Mouse (Mus musculus): Measurements from ENCODE around the gene Gpatch8. TPM values are rescaled to one million over a fixed set of nuclear protein-coding genes. Genes with fewer than 3 reads are reported as not detected.

Gene Gpatch8
- polyA plus RNA-seq, 1 experiment from 2014 or later, result 86.1 TPM

DNA sequence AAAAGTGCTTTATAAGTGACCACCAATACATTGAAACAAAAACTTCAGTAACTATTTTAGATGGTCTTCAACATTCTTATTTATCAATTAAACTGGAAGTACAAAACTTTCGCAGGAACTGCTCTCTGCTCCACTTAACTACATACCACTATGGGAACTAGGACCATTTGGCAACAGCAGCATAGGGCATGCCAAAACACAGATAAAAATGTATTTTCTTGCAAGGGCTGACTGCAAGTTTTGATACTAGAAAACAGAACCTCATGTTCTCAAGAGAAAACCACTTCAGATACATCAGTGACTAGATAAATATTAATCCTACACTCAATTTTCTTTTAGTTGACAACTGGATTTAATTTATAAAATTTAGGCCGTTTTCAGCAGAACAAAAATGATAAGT lies 22.1 kb downstream of the Gpatch8 start:
- Histone ChIP-seq H3K4me3 (no peak overlapping the region), H3K4me2 (no peak overlapping the region), H3K9ac (no peak overlapping the region), H3K36me3 (peaks cover 12% of the 10 kb centered on the region), H3K27ac (no peak overlapping the region), H3K4me1 (replicated peaks) (no peaks in the 10 kb centered on the region; the same call in 1 of the 2 replicates), H3K9me3 (no peaks in the 10 kb centered on the region), H3K27me3 (no peaks in the 10 kb centered on the region)
- no peak for ATAC-seq (ENCODE audit: low FRiP score)
- WGBS, result 91% methylated on average over 2 of the region's 2 CpGs

GRCm38 (mm10) chr11:102531425-102531824 lies 24.8 kb downstream of the Gpatch8 start:
- H3K27me3 ChIP-seq, result no peaks in the 10 kb centered on the region
- no peak overlapping the region for H3K27ac ChIP-seq
- no peak overlapping the region for H3K4me2 ChIP-seq
- no peak overlapping the region for H3K4me3 ChIP-seq
- peaks cover 5% of the 10 kb centered on the region for H3K4me1 ChIP-seq (replicated peaks)
- H3K9ac ChIP-seq, result no peak overlapping the region
- no peak for ATAC-seq (ENCODE audit: low FRiP score)
- no peaks in the 10 kb centered on the region for H3K9me3 ChIP-seq
- peaks cover 8% of the 10 kb centered on the region; the same call in 1 of the 2 replicates for H3K36me3 ChIP-seq
- 49% methylated on average over 5 of the region's 5 CpGs for WGBS

- 100% methylated on average over 1 of the region's 1 CpGs for WGBS
Measured at GRCm38 (mm10) chr11:102514793-102515424, 41.3 kb downstream of the Gpatch8 start.

DNA sequence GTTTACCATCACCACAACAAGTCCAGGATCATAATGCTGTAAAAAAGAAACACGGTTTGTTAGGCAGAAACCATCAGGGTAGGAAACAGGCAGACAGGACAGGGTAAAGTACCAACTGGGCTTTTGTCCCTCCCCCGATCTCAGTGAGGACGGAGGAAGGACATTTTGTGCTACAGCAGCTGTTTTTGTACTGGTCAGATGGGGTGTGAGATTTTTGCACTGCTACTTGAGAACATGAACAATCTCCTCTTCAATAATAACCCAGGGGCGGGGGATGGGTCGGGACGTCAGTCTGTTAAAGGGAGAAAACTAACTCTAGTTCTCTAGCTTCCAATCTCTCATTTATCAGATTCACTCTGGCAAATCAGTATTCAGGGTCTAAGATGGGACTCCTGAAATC lies 46.0 kb downstream of the Gpatch8 start:
- WGBS, result 67% methylated on average over 6 of the region's 6 CpGs
- H3K9ac ChIP-seq, result no peak overlapping the region
- no peak overlapping the region for H3K4me3 ChIP-seq
- no peaks in the 10 kb centered on the region for H3K27me3 ChIP-seq
- H3K4me2 ChIP-seq, result no peak overlapping the region
- H3K4me1 ChIP-seq (replicated peaks), result no peaks in the 10 kb centered on the region
- no peak overlapping the region for H3K27ac ChIP-seq
- H3K9me3 ChIP-seq, result no peaks in the 10 kb centered on the region
- H3K36me3 ChIP-seq, result peaks cover 16% of the 10 kb centered on the region
- no peak for ATAC-seq (ENCODE audit: low FRiP score)

More at GRCm38 (mm10) chr11:102514793-102515424, 41.3 kb downstream of the Gpatch8 start:
- no peaks in the 10 kb centered on the region for H3K27me3 ChIP-seq
- no peak overlapping the region for H3K4me2 ChIP-seq
- no peak overlapping the region for H3K27ac ChIP-seq
- peaks cover 9% of the 10 kb centered on the region for H3K36me3 ChIP-seq
- ATAC-seq (ENCODE audit: low FRiP score), result no peak
- no peaks in the 10 kb centered on the region for H3K9me3 ChIP-seq
- H3K4me1 ChIP-seq (replicated peaks), result no peaks in the 10 kb centered on the region
- H3K4me3 ChIP-seq, result no peak overlapping the region
- no peak overlapping the region for H3K9ac ChIP-seq

DNA sequence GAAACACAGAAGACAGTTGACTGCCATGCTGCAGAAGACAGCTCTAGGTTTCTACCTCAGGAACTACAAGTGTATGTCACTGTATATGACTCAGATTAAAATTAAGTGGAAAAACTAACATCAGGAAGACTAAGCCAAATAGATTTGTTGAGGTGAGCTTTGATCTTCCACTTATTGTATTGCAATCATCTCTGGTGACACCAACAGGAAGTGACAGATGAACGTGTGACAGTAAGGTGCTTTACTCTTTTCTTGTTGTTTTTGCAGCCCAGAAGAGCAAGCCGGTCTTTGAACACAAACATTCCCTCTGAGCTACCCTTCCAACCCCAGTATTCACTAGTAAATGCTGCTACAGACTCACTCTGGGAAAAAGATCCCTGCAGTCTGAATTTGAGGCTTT lies 59.5 kb downstream of the Gpatch8 start:
- Histone ChIP-seq H3K4me1 (replicated peaks) (no peaks in the 10 kb centered on the region), H3K9ac (no peak overlapping the region), H3K4me2 (no peak overlapping the region), H3K27me3 (no peaks in the 10 kb centered on the region), H3K36me3 (peaks cover 69% of the 10 kb centered on the region), H3K4me3 (no peak overlapping the region), H3K27ac (no peak overlapping the region), H3K9me3 (no peaks in the 10 kb centered on the region)
- ATAC-seq (ENCODE audit: low FRiP score), result no peak
- 85% methylated on average over 2 of the region's 2 CpGs for WGBS

- Histone ChIP-seq H3K36me3 (peaks cover 71% of the 10 kb centered on the region), H3K27ac (no peak overlapping the region), H3K4me1 (replicated peaks) (no peaks in the 10 kb centered on the region), H3K9ac (no peak overlapping the region), H3K9me3 (no peaks in the 10 kb centered on the region), H3K4me2 (no peak overlapping the region), H3K4me3 (no peak overlapping the region), H3K27me3 (no peaks in the 10 kb centered on the region)
- 91% methylated on average over 2 of the region's 2 CpGs for WGBS
- ATAC-seq (ENCODE audit: low FRiP score), result no peak
Measured at GRCm38 (mm10) chr11:102496206-102496605, 60.0 kb downstream of the Gpatch8 start.

- Histone ChIP-seq H3K9ac (no peak overlapping the region), H3K9me3 (no peaks in the 10 kb centered on the region), H3K36me3 (peaks cover 66% of the 10 kb centered on the region), H3K27me3 (no peaks in the 10 kb centered on the region), H3K27ac (no peak overlapping the region), H3K4me3 (no peak overlapping the region), H3K4me2 (no peak overlapping the region), H3K4me1 (replicated peaks) (no peaks in the 10 kb centered on the region)
- ATAC-seq (ENCODE audit: low FRiP score), result no peak
- 98% methylated on average over 5 of the region's 5 CpGs for WGBS
Measured at GRCm38 (mm10) chr11:102495742-102496141, 60.5 kb downstream of the Gpatch8 start.

- H3K27me3 ChIP-seq, result no peaks in the 10 kb centered on the region
- 98% methylated on average over 6 of the region's 6 CpGs for WGBS
- H3K9me3 ChIP-seq, result no peaks in the 10 kb centered on the region
- no peak overlapping the region for H3K27ac ChIP-seq
- no peak for ATAC-seq (ENCODE audit: low FRiP score)
- H3K4me1 ChIP-seq (replicated peaks), result no peaks in the 10 kb centered on the region
- peaks cover 62% of the 10 kb centered on the region for H3K36me3 ChIP-seq
- no peak overlapping the region for H3K9ac ChIP-seq
- H3K4me3 ChIP-seq, result no peak overlapping the region
- H3K4me2 ChIP-seq, result no peak overlapping the region
Measured at GRCm38 (mm10) chr11:102495114-102495513, 61.1 kb downstream of the Gpatch8 start.

- Histone ChIP-seq H3K36me3 (peaks cover 53% of the 10 kb centered on the region), H3K4me1 (replicated peaks) (no peaks in the 10 kb centered on the region), H3K9ac (no peak overlapping the region), H3K4me3 (no peak overlapping the region), H3K9me3 (no peaks in the 10 kb centered on the region), H3K27ac (no peak overlapping the region), H3K4me2 (no peak overlapping the region), H3K27me3 (no peaks in the 10 kb centered on the region)
- no peak for ATAC-seq (ENCODE audit: low FRiP score)
- 91% methylated on average over 7 of the region's 7 CpGs for WGBS
Measured at GRCm38 (mm10) chr11:102494063-102494650, 62.0 kb downstream of the Gpatch8 start.

- 90% methylated on average over 2 of the region's 2 CpGs for WGBS
- Histone ChIP-seq H3K4me1 (replicated peaks) (no peaks in the 10 kb centered on the region), H3K9me3 (no peaks in the 10 kb centered on the region), H3K9ac (no peak overlapping the region), H3K4me2 (no peak overlapping the region), H3K4me3 (no peak overlapping the region), H3K36me3 (peaks cover 45% of the 10 kb centered on the region), H3K27me3 (no peaks in the 10 kb centered on the region), H3K27ac (no peak overlapping the region)
- no peak for ATAC-seq (ENCODE audit: low FRiP score)
Measured at GRCm38 (mm10) chr11:102493241-102493640, 63.0 kb downstream of the Gpatch8 start.

DNA sequence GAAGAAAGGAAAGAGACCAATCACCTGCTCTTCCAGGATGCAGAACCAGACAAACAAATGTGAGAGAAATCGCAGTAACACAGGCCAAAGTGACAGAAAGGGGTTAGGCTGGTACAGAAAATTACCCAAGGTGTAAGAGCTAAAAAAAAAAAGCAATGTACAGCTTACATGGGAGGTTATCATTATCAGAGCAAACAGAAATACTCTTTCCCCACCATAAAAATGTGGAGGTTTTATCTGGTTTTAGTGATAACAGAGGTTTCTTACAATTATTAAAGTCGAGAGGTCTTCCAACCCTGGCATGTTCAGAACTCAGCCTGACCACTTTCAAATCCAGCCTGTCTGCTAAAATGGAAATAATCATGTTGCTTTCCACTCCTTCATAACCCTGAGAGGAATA lies 68.3 kb downstream of the Gpatch8 start:
- no peak overlapping the region for H3K4me2 ChIP-seq
- no peak overlapping the region for H3K9ac ChIP-seq
- H3K9me3 ChIP-seq, result no peaks in the 10 kb centered on the region
- no peak for ATAC-seq (ENCODE audit: low FRiP score)
- H3K27ac ChIP-seq, result no peak overlapping the region
- H3K27me3 ChIP-seq, result no peaks in the 10 kb centered on the region
- H3K4me3 ChIP-seq, result no peak overlapping the region
- 93% methylated on average over 2 of the region's 2 CpGs for WGBS
- peaks cover 39% of the 10 kb centered on the region for H3K36me3 ChIP-seq
- H3K4me1 ChIP-seq (replicated peaks), result no peaks in the 10 kb centered on the region

- H3K36me3 ChIP-seq, result peaks cover 40% of the 10 kb centered on the region
- H3K4me3 ChIP-seq, result no peak overlapping the region
- no peaks in the 10 kb centered on the region for H3K9me3 ChIP-seq
- 77% methylated on average over 11 of the region's 11 CpGs for WGBS
- H3K4me1 ChIP-seq (replicated peaks), result no peaks in the 10 kb centered on the region
- no peak overlapping the region for H3K27ac ChIP-seq
- H3K4me2 ChIP-seq, result no peak overlapping the region
- ATAC-seq (ENCODE audit: low FRiP score), result peak; percentile 82; the same call in 1 of the 2 replicates
- H3K9ac ChIP-seq, result no peak overlapping the region
- no peaks in the 10 kb centered on the region for H3K27me3 ChIP-seq
Measured at GRCm38 (mm10) chr11:102486733-102487386, 69.3 kb downstream of the Gpatch8 start.

GRCm38 (mm10) chr11:102481779-102482178 lies 74.4 kb downstream of the Gpatch8 start:
- Histone ChIP-seq H3K36me3 (peaks cover 83% of the 10 kb centered on the region), H3K27me3 (no peaks in the 10 kb centered on the region), H3K4me2 (no peak overlapping the region), H3K4me1 (replicated peaks) (no peaks in the 10 kb centered on the region), H3K9ac (no peak overlapping the region), H3K27ac (no peak overlapping the region), H3K4me3 (no peak overlapping the region), H3K9me3 (no peaks in the 10 kb centered on the region)
- WGBS, result 96% methylated on average over 10 of the region's 10 CpGs
- no peak for ATAC-seq (ENCODE audit: low FRiP score)
